Mouse (Mus musculus) T-helper 1 cell (primary cell): ENCODE measurements around the gene Hacd2.

ENCODE experiments used
- in situ Hi-C: fragments of 300-600 bp; cut with MboI, MseI; formaldehyde crosslinking; loops from one replicate; pipeline ENCODE4 v1.15.1; 2025; ENCODE audit warnings: high pct_unique_total_duplicates

Gene Hacd2

GRCm38 (mm10) chr16:35006251-35006650 lies 16.0 kb upstream of the Hacd2 start:
- in situ Hi-C loops: no loop called here

- in situ Hi-C loops: no loop called here
Observed at GRCm38 (mm10) chr16:35007361-35007760, 14.9 kb upstream of the Hacd2 start.

- in situ Hi-C loops: no loop called here
Observed at GRCm38 (mm10) chr16:35008447-35008846, 13.8 kb upstream of the Hacd2 start.

- in situ Hi-C loops: no loop called here
Observed at GRCm38 (mm10) chr16:35013501-35013900, 8.7 kb upstream of the Hacd2 start.

- in situ Hi-C loops: no loop called here
Observed at GRCm38 (mm10) chr16:35016491-35016890, 5.7 kb upstream of the Hacd2 start.

- in situ Hi-C loops: no loop called here
Observed at GRCm38 (mm10) chr16:35018470-35018974, 3.7 kb upstream of the Hacd2 start.

GRCm38 (mm10) chr16:35021903-35022241 lies 356 bp upstream of the Hacd2 start:
- in situ Hi-C loops: no loop called here

- in situ Hi-C loops: no loop called here
Observed at GRCm38 (mm10) chr16:35023138-35023735, 1.0 kb downstream of the Hacd2 start.

- in situ Hi-C loops: no loop called here
Observed at GRCm38 (mm10) chr16:35024300-35024699, 2.1 kb downstream of the Hacd2 start.

- in situ Hi-C loops: no loop called here
Observed at GRCm38 (mm10) chr16:35025347-35025746, 3.1 kb downstream of the Hacd2 start.

GRCm38 (mm10) chr16:35033241-35033640 lies 11.0 kb downstream of the Hacd2 start:
- in situ Hi-C loops: no loop called here

- in situ Hi-C loops: no loop called here
Observed at GRCm38 (mm10) chr16:35033809-35034577, 11.8 kb downstream of the Hacd2 start.

- in situ Hi-C loops: no loop called here
Observed at GRCm38 (mm10) chr16:35034971-35035370, 12.7 kb downstream of the Hacd2 start.

GRCm38 (mm10) chr16:35036754-35037153 lies 14.5 kb downstream of the Hacd2 start:
- in situ Hi-C loops: no loop called here

- in situ Hi-C loops: no loop called here
Observed at GRCm38 (mm10) chr16:35038343-35039057, 16.3 kb downstream of the Hacd2 start.

GRCm38 (mm10) chr16:35040154-35040553 lies 17.9 kb downstream of the Hacd2 start:
- in situ Hi-C loops: no loop called here

GRCm38 (mm10) chr16:35041001-35041400 lies 18.8 kb downstream of the Hacd2 start:
- in situ Hi-C loops: no loop called here

GRCm38 (mm10) chr16:35046081-35046775 lies 24.0 kb downstream of the Hacd2 start:
- in situ Hi-C loops: no loop called here

GRCm38 (mm10) chr16:35047272-35047969 lies 25.2 kb downstream of the Hacd2 start:
- in situ Hi-C loops: no loop called here

GRCm38 (mm10) chr16:35051066-35051465 lies 28.8 kb downstream of the Hacd2 start:
- in situ Hi-C loops: no loop called here

- in situ Hi-C loops: no loop called here
Observed at GRCm38 (mm10) chr16:35052191-35052590, 30.0 kb downstream of the Hacd2 start.
